Mouse (Mus musculus) midbrain, embryonic 16.5 days (tissue): ENCODE measurements around the gene Zfp827. TPM values are rescaled to one million over a fixed set of nuclear protein-coding genes. Genes with fewer than 3 reads are reported as not detected.
A peak's percentile ranks its signal among the peaks of the same experiment; 100 is the strongest.

Experiments used
- ATAC-seq: fragments of 200-750 bp; cut with Nextera tagmentation; 2 replicates; pipeline ENCODE4 v1.8.0; 2017; ENCODE audit warnings: moderate TSS enrichment
- H3K27ac ChIP-seq: fragments of 300-500 bp; sonication (generic); 2 replicates; pipeline ENCODE4 v1.5.1; 2014; ENCODE audit warnings: mild to moderate bottlenecking, low read length, mixed read lengths
- H3K27me3 ChIP-seq: fragments of 300-500 bp; sonication (generic); 2 replicates; pipeline ENCODE4 v1.6.1; 2014; ENCODE audit warnings: low read depth, low read length, mixed read lengths; ENCODE audit not compliant: control insufficient read depth, insufficient read depth
- H3K36me3 ChIP-seq: fragments of 300-500 bp; sonication (generic); 2 replicates; pipeline ENCODE4 v1.6.1; 2014; ENCODE audit warnings: mild to moderate bottlenecking, low read length, moderate library complexity, mixed read lengths; ENCODE audit not compliant: control insufficient read depth, insufficient read depth
- H3K4me1 ChIP-seq: fragments of 300-500 bp; sonication (generic); 2 replicates; pipeline ENCODE4 v1.6.1; 2014; ENCODE audit warnings: mild to moderate bottlenecking, low read length, mixed read lengths; ENCODE audit not compliant: control insufficient read depth, insufficient read depth
- H3K4me2 ChIP-seq: fragments of 300-500 bp; sonication (generic); 2 replicates; pipeline ENCODE4 v1.6.1; 2014; ENCODE audit warnings: mild to moderate bottlenecking, low read length, mixed read lengths
- H3K4me3 ChIP-seq: fragments of 300-500 bp; sonication (generic); 2 replicates; pipeline ENCODE4 v1.5.1; 2014; ENCODE audit warnings: low read depth, mild to moderate bottlenecking, low read length, moderate library complexity, mixed read lengths
- H3K9ac ChIP-seq: fragments of 300-500 bp; sonication (generic); 2 replicates; pipeline ENCODE4 v1.6.1; 2014; ENCODE audit warnings: low read depth, low read length, mixed read lengths
- H3K9me3 ChIP-seq: fragments of 300-500 bp; sonication (generic); replicated peaks from 2 replicates; pipeline ENCODE4 v1.6.1; 2014; ENCODE audit warnings: mild to moderate bottlenecking, low read length, mixed read lengths; ENCODE audit not compliant: control insufficient read depth, poor library complexity, severe bottlenecking
- WGBS: fragments of 180-500 bp; shearing (Covaris S2); extraction: QIAGEN DNeasy Blood & Tissue Kit; methylation state at CpG from one replicate; pipeline ENCODE4 v1.1.7; 2014; 5-methylcytosine and 5-hydroxymethylcytosine counted together
- polyA plus RNA-seq: library from polyadenylated mRNA; unstranded; fragments of >200 nt; fragmentation: Nextera tagmentation; extraction: Ambion mirVana; gene quantifications from 2 replicates; pipeline ENCODE4 v1.2.1, GENCODE M21; 2015

Gene Zfp827
- polyA plus RNA-seq, 1 experiment from 2014 or later = 11.6 TPM

DNA sequence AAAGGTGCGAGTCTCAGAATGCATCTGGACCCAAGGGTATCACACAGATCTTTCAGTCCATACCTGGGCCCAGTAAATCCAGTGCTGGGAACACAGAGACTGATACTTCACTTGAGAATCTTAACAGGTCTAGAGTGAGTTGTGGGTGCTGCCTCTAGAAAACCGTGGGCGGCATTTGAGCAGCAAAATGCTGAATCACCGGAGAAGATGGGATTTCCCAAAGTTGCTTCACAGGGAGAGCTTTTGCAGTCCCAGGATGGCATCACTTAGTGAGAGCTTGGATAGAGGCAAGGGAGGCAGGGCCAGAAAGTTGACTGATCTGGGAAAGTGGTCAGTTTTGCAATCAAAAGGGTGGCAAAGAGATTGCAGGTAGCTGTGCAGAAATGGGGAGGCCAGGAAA lies 111.4 kb downstream of the Zfp827 start:
- Histone ChIP-seq H3K36me3 (peaks cover 20% of the 10 kb centered on the region), H3K9me3 (no peaks in the 10 kb centered on the region), H3K27me3 (no peaks in the 10 kb centered on the region), H3K9ac (no peak overlapping the region), H3K4me2 (no peak overlapping the region), H3K4me1 (no peaks in the 10 kb centered on the region), H3K4me3 (no peak overlapping the region), H3K27ac (no peak overlapping the region)
- whole genome bisulfite sequencing = 95% methylated on average over 4 of the region's 4 CpGs
- no peak for ATAC-seq

DNA sequence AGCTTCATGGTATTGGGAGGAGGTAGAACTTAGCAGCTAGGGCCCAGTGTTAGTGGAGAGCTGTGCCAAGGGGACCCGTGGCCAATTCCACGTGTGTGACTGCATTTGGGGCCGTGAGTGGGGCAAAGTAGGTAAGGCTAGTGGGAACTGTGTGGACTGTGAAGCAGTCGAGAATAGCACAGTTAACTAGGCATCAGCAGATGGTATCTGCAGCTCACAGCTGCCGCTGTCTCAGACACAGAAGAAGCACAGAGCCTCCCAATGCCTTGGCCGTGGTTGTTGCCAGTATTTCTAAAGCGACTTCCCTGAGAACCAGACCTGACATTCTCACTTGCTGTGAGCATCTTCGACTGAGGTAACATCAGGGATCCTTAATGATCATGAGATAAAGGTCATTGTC lies 112.7 kb downstream of the Zfp827 start:
- peaks cover 20% of the 10 kb centered on the region for H3K36me3 ChIP-seq
- no peak for ATAC-seq
- H3K4me3 ChIP-seq = no peak overlapping the region
- no peak overlapping the region for H3K4me2 ChIP-seq
- WGBS = 92% methylated on average over 8 of the region's 8 CpGs
- H3K27me3 ChIP-seq = no peaks in the 10 kb centered on the region
- H3K9me3 ChIP-seq = no peaks in the 10 kb centered on the region
- no peaks in the 10 kb centered on the region for H3K4me1 ChIP-seq
- H3K9ac ChIP-seq = no peak overlapping the region
- H3K27ac ChIP-seq = no peak overlapping the region

DNA sequence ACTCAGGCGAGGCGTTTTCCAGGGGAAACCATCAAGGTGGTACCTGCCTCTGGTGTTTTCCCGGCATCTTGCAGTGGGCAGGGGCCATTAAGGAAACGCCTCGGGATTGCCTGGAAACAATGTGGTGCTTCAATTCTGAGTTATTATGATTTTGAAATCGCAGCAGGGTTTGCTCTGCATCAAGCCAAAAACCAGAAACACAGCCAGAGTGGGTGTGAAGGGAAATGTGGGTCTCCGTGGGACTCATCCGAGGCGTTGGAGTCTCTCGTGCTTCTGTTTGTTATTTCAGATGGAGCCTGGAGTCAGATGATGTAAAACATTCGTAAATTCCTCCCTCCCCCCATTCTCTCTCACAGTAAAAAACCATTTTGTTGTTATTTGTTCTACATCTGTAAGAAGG lies 113.4 kb downstream of the Zfp827 start:
- no peak for ATAC-seq
- H3K4me3 ChIP-seq = no peak overlapping the region
- peaks cover 18% of the 10 kb centered on the region for H3K36me3 ChIP-seq
- WGBS = 89% methylated on average over 11 of the region's 11 CpGs
- no peaks in the 10 kb centered on the region for H3K4me1 ChIP-seq
- no peak overlapping the region for H3K27ac ChIP-seq
- H3K4me2 ChIP-seq = no peak overlapping the region
- no peaks in the 10 kb centered on the region for H3K27me3 ChIP-seq
- H3K9ac ChIP-seq = no peak overlapping the region
- H3K9me3 ChIP-seq = no peaks in the 10 kb centered on the region

DNA sequence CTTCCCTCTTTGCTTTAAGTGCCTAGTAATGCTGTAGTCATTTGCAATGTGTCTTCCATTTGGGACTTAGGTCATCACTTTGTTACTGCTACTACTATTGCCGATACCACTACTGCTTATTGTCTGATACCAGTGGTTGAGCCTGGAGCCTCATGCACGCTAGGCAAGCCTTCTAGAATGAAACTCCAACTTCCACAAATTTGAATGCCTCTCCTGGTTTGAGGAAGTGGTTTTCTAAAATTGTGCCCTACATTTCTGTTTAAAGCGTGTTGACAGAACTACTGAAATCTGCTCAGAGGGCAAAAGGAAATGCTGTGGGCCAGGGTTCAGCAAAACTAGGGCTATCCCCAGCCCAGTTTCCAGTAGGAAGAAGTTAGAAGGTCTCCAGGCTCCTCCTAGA lies 115.5 kb downstream of the Zfp827 start:
- H3K9me3 ChIP-seq = no peaks in the 10 kb centered on the region
- 96% methylated on average over 3 of the region's 3 CpGs for WGBS
- no peaks in the 10 kb centered on the region for H3K4me1 ChIP-seq
- no peak overlapping the region for H3K4me2 ChIP-seq
- H3K27me3 ChIP-seq = no peaks in the 10 kb centered on the region
- ATAC-seq = no peak
- no peak overlapping the region for H3K27ac ChIP-seq
- H3K36me3 ChIP-seq = peaks cover 10% of the 10 kb centered on the region
- no peak overlapping the region for H3K9ac ChIP-seq
- no peak overlapping the region for H3K4me3 ChIP-seq

DNA sequence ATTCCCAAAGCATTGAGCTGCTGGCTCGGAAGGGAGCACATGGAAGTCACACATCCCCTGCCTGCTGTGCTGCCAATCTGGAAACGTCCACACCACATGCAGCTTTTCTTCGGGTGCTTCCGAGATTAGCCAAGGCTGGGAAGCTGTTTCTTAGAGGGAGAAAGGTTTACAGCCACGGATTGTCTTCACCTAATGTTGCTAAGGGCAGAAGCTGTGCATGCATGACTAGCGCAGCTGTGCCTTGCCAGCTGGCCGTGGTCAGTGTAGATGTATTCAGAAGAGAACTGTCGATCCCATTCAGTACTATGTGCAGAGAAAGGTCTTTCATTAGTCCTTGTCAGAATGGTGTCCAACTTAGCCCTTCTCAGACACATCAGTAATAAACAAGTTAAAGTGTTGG lies 117.0 kb downstream of the Zfp827 start:
- no peak overlapping the region for H3K4me3 ChIP-seq
- H3K9me3 ChIP-seq = no peaks in the 10 kb centered on the region
- no peak overlapping the region for H3K9ac ChIP-seq
- H3K36me3 ChIP-seq = peaks cover 5% of the 10 kb centered on the region
- peak; percentile 67; the same call in 1 of the 2 replicates for ATAC-seq
- no peaks in the 10 kb centered on the region for H3K27me3 ChIP-seq
- WGBS = 75% methylated on average over 8 of the region's 8 CpGs
- no peaks in the 10 kb centered on the region for H3K4me1 ChIP-seq
- H3K4me2 ChIP-seq = no peak overlapping the region
- H3K27ac ChIP-seq = no peak overlapping the region

DNA sequence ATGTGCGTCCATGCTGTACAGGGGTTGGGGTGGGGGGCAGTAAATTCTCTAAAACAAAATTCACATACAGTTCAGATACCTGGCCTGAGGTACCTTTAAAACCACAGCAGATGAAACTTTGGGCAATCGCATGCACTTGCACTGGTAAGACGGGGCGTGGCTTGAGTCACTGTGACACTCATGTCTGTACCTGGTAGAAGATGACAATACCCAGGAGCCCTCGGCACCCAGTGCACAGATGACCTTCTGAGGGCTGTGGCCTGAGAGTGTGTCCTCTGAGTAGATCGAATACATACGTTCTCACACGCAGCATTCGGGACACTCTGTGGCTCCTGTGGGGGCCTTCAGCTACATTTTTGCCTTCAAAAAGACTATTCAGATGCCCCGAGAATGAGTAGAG lies 117.4 kb downstream of the Zfp827 start:
- H3K4me1 ChIP-seq = no peaks in the 10 kb centered on the region
- H3K9ac ChIP-seq = no peak overlapping the region
- ATAC-seq = 0 out of 2 replicates have a peak, but pooled peaks have one; percentile 49
- no peak overlapping the region for H3K27ac ChIP-seq
- no peak overlapping the region for H3K4me3 ChIP-seq
- 93% methylated on average over 10 of the region's 10 CpGs for WGBS
- no peaks in the 10 kb centered on the region for H3K9me3 ChIP-seq
- no peak overlapping the region for H3K4me2 ChIP-seq
- H3K27me3 ChIP-seq = no peaks in the 10 kb centered on the region
- peaks cover 5% of the 10 kb centered on the region for H3K36me3 ChIP-seq

DNA sequence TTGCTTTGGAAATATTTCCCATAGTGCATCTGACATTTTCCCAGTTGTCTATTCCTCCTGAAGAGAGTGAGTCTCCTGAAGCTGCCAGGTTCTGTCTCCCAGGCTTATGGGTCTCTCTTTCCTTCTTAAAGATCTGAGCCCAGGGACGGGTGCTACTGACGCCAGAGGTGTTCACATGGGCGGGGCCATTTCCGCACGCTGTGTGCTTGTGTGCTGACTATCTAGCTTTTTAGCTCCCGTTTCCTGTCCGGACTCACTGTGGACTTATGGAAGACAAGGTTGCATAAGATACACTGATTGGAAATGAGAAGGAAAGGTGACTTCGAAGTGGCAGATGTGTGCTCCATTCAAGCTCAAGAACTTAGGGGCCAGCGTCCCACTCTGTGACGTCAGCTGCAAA lies 120.6 kb downstream of the Zfp827 start:
- H3K4me2 ChIP-seq = no peak overlapping the region
- no peak for ATAC-seq
- H3K4me3 ChIP-seq = no peak overlapping the region
- no peak overlapping the region for H3K9ac ChIP-seq
- 91% methylated on average over 10 of the region's 10 CpGs for WGBS
- H3K36me3 ChIP-seq = peaks cover 2% of the 10 kb centered on the region; the same call in 1 of the 2 replicates
- H3K27me3 ChIP-seq = no peaks in the 10 kb centered on the region
- H3K27ac ChIP-seq = no peak overlapping the region
- H3K4me1 ChIP-seq = no peaks in the 10 kb centered on the region
- no peaks in the 10 kb centered on the region for H3K9me3 ChIP-seq

DNA sequence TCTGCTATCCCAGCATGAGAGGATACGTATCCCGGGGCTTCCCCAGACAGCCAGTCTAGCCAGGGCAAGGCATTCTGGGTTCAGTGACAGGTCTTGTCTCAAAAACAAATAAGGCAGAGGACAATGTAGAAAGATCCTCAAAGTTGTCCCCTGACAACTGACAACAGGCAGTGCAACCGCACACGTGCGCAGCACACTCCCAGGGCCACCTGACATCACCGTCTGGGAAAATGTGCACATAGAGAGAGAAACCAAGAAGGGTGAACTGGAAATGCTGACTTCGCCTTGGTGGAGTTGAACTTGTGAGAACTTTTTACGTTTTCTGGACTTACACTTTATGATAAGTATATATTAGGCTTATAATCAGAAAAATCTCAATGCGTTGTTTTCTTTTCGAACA lies 121.6 kb downstream of the Zfp827 start:
- no peaks in the 10 kb centered on the region for H3K9me3 ChIP-seq
- no peaks in the 10 kb centered on the region for H3K4me1 ChIP-seq
- no peak overlapping the region for H3K4me3 ChIP-seq
- H3K27me3 ChIP-seq = no peaks in the 10 kb centered on the region
- no peak overlapping the region for H3K4me2 ChIP-seq
- peaks cover 2% of the 10 kb centered on the region; the same call in 1 of the 2 replicates for H3K36me3 ChIP-seq
- 97% methylated on average over 10 of the region's 10 CpGs for WGBS
- H3K27ac ChIP-seq = no peak overlapping the region
- no peak for ATAC-seq
- no peak overlapping the region for H3K9ac ChIP-seq

DNA sequence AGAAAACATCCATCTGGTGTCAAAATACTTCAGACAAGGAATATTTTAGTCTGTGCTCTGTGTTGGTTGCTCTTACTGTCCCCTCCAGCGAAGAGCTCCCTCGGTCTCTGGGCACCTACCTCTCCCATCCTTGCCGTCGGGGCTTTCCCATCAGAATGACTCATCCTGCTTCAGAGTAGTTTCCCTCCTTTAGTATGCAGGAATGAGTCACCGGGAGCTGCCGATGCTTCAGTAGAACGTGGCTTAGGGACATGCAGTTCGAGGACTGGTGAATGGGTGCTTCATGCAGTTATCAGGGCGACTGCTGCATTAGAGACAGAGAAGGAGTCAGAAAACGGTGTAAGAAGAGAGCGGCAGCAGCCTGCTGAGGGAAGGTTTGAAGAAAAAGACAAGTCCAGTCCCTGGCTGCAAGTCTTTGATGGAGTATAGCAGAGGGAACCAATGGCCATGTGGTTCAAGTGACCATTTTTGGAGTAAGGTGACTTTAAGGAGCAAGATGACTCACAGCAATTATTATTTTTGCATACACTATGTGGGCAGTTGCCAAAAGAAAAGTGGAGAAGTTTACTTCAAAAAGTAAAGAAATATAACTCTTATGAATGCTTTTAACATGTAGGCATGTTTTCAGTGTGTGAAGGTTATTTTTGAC lies 122.4 kb downstream of the Zfp827 start:
- Histone ChIP-seq H3K9ac (no peak overlapping the region), H3K4me1 (no peaks in the 10 kb centered on the region), H3K36me3 (peaks cover 2% of the 10 kb centered on the region; the same call in 1 of the 2 replicates), H3K4me2 (no peak overlapping the region), H3K27ac (no peak overlapping the region), H3K27me3 (no peaks in the 10 kb centered on the region), H3K9me3 (no peaks in the 10 kb centered on the region), H3K4me3 (no peak overlapping the region)
- WGBS = 80% methylated on average over 11 of the region's 11 CpGs
- no peak for ATAC-seq
